In the genomic region with DNA sequence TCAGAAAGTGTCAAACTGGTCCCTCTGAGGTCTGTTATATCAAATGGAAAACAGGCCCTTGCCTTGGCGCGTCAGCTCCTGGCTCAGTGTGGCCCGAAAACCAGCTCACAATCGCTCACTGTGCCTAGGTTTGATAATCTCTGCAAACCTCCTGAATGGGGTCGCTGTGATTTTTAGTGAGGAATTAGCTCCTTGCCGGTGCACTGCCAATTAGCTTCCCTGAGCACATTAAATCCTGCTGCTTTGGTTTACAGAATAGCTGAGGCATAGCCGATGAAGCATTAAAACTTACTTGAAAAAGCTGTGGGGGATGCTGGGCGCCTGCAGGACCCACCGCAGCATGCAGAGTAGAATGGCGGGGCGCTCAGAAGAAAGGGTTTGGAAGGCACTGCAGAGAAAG, we compare ENCODE assay signal across 13 mouse cellular contexts. TPM values are rescaled to one million over a fixed set of nuclear protein-coding genes. Genes with fewer than 3 reads are reported as not detected.
DNase-seq lines count a peak whose midpoint lies in the region; ATAC-seq and TF ChIP-seq lines count a peak whose summit lies in the region.
"Had no signal": no experiment of that assay in that cellular context is flagged by ENCODE, and none has a peak within 500 bp of the region (broad histone marks: within the 10 kb centered on the region; RNA-seq: fewer than 3 reads in every experiment).

No protein-coding gene starts in this region.

- H3K4me3 ChIP-seq in kidney, postnatal 0 days (replicated peaks; ENCODE audit: low read depth, low read length), result no peak overlapping the region
- H3K4me3 ChIP-seq in midbrain, postnatal 0 days (ENCODE audit: low read depth, low read length), result no peak overlapping the region

- ATAC-seq in kidney, postnatal 0 days (replicated peaks; ENCODE audit: low FRiP score, low read depth), result no peak
- ATAC-seq in midbrain, postnatal 0 days (ENCODE audit: low FRiP score), result no peak
- no peak for ATAC-seq in monocyte, adult 5-6 weeks (replicated peaks; ENCODE audit: insufficient number of reproducible peaks, low FRiP score, low TSS enrichment, poor library complexity, severe bottlenecking)

- no peak overlapping the region for H3K27ac ChIP-seq in kidney, postnatal 0 days
- no peak overlapping the region for H3K27ac ChIP-seq in midbrain, postnatal 0 days (ENCODE audit: low read depth, low read length)

- no peaks in the 10 kb centered on the region for H3K27me3 ChIP-seq in kidney, postnatal 0 days (ENCODE audit: insufficient read depth, low read length)
- peaks cover 42% of the 10 kb centered on the region for H3K27me3 ChIP-seq in midbrain, postnatal 0 days (ENCODE audit: insufficient read depth, low read length)

- TF ChIP-seq CTCF in kidney, postnatal 0 days (IDR thresholded peaks at IDR 0.05; ENCODE audit: low read depth), result 0 out of 2 replicates have a peak, but pooled peaks have one; percentile 2
- no peak for TF ChIP-seq CTCF in midbrain, postnatal 0 days (IDR thresholded peaks at IDR 0.05)

- H3K4me1 ChIP-seq in kidney, postnatal 0 days (replicated peaks; ENCODE audit: insufficient read depth, low read length), result no peaks in the 10 kb centered on the region
- 0 out of 2 replicates have a peak, but pooled peaks cover 3% of the 10 kb centered on the region for H3K4me1 ChIP-seq in midbrain, postnatal 0 days (ENCODE audit: insufficient read depth, low read length)

- H3K9me3 ChIP-seq in kidney, postnatal 0 days (replicated peaks; ENCODE audit: low read length), result no peaks in the 10 kb centered on the region
- H3K9me3 ChIP-seq in midbrain, postnatal 0 days (ENCODE audit: low read length), result no peaks in the 10 kb centered on the region

- H3K36me3 ChIP-seq in kidney, postnatal 0 days (ENCODE audit: insufficient read depth, low read length), result no peaks in the 10 kb centered on the region
- H3K36me3 ChIP-seq in midbrain, postnatal 0 days (ENCODE audit: insufficient read depth, low read length), result no peaks in the 10 kb centered on the region

- 26% methylated on average over 11 of the region's 11 CpGs for WGBS in kidney, postnatal 0 days
- WGBS in midbrain, postnatal 0 days, result 3% methylated on average over 11 of the region's 11 CpGs

- no peak for DNase-seq in kidney, postnatal 0 days (ENCODE audit: low spot score)
- no peak for DNase-seq in kidney, adult 9 months
- DNase-seq in brain, embryonic 18.5 days (ENCODE audit: low read depth, low spot score), result peak; percentile 30
- DNase-seq in forelimb bud, embryonic 11.5 days (ENCODE audit: low read depth, low spot score), result peak; percentile 70
- DNase-seq in midbrain, postnatal 0 days (ENCODE audit: low spot score), result peak; percentile 37
- DNase-seq in gastrocnemius, adult 18-20 months (ENCODE audit: low spot score), result no peak
- DNase-seq in adrenal gland, adult (ENCODE audit: inconsistent age in 2 of 2, low spot score in 1 of 2), result no peak
- DNase-seq: heart, adult 11 months; thymus, adult 2 months had no signal

- H3K9ac ChIP-seq in kidney, postnatal 0 days (ENCODE audit: low read depth, low read length), result no peak overlapping the region
- no peak overlapping the region for H3K9ac ChIP-seq in midbrain, postnatal 0 days (replicated peaks; ENCODE audit: low read length, poor library complexity, severe bottlenecking)

- H3K4me2 ChIP-seq in kidney, postnatal 0 days (ENCODE audit: low read length), result peak overlapping the region; percentile 38; the same call in 1 of the 2 replicates
- 0 out of 2 replicates have a peak overlapping the region, but pooled peaks have one; percentile 13 for H3K4me2 ChIP-seq in midbrain, postnatal 0 days (ENCODE audit: low read depth, low read length, poor library complexity, severe bottlenecking)

RNA-seq across cellular contexts. Expression of gene Dbx2, which starts 15.4 kb away (rescaled TPM):
- polyA plus RNA-seq in kidney, postnatal 0 days (2015; fragmentation: Nextera tagmentation; extraction: Ambion mirVana), result 0.18 TPM in 1 of 2 replicates, not detected in the other
- 4.9 and 5.8 TPM in 2 replicates for total RNA-seq in midbrain, postnatal 0 days (2014; rRNA removed)
- 18.4 and 23.0 TPM in 2 replicates for polyA plus RNA-seq in midbrain, postnatal 0 days (2015; fragmentation: Nextera tagmentation; extraction: Ambion mirVana)
- total RNA-seq in gastrocnemius, adult 18-20 months (2021), result under 1 TPM in 1 of 2 experiments, not detected in 1; 0.18 TPM
- not detected in 3 replicates for total RNA-seq in monocyte, adult 5-6 weeks (2017)
- total RNA-seq: adrenal gland, adult 18-20 months; common myeloid progenitor, adult 5-6 weeks had no signal
- polyA plus RNA-seq: lung, embryonic 16.5 days had no signal

Comparison
In these comparisons a context has a peak if more than half of its experiments do, and no peak if none do; other contexts are left out.
1. DNase-seq: peak in brain, embryonic 18.5 days (single experiment), forelimb bud, embryonic 11.5 days (single experiment) and midbrain, postnatal 0 days (single experiment); none in kidney, postnatal 0 days (single experiment), kidney, adult 9 months (single experiment), gastrocnemius, adult 18-20 months (single experiment) and adrenal gland, adult (0 of 2).